Mouse (Mus musculus): Measurements from ENCODE around the gene Rhox3c. TPM values are rescaled to one million over a fixed set of nuclear protein-coding genes. Genes with fewer than 3 reads are reported as not detected.
"Not testable (repeated sequence)": the region's sequence is repeated elsewhere in the genome, so short reads cannot be mapped to it uniquely, and the experiment has no call there.

Gene Rhox3c
- not detected for total RNA-seq (2021)

GRCm38 (mm10) chrX:37458285-37458684 lies at the start of gene Rhox3c:
Rhox3c (plus strand) TSS chrX:37458585.
- DNase-seq: not testable (repeated sequence)

GRCm38 (mm10) chrX:37411767-37412166 lies 46.6 kb upstream of the Rhox3c start, which contains the start of gene Rhox2b:
Rhox2b (plus strand) TSS chrX:37412067.
- DNase-seq: not testable (repeated sequence)

GRCm38 (mm10) chrX:37432194-37432593 lies 26.2 kb upstream of the Rhox3c start, which contains the start of gene Rhox4b:
Rhox4b (plus strand) TSS chrX:37432494.
- DNase-seq: not testable (repeated sequence)

GRCm38 (mm10) chrX:37453380-37453779 lies 5.0 kb upstream of the Rhox3c start, which contains the start of gene Rhox2c:
Rhox2c (plus strand) TSS chrX:37453680.
- DNase-seq: not testable (repeated sequence)

- DNase-seq: not testable (repeated sequence)
Observed at GRCm38 (mm10) chrX:37480037-37480436, 21.7 kb downstream of the Rhox3c start, which contains the start of gene Rhox4c. Rhox4c (plus strand) TSS chrX:37480337.

GRCm38 (mm10) chrX:37514059-37514458 lies 55.7 kb downstream of the Rhox3c start, which contains the start of gene Rhox4d:
Rhox4d (plus strand) TSS chrX:37514359.
- not testable (repeated sequence) for DNase-seq

Other genes with a start within 250 kb of the Rhox3c start
- gene Gm9, start 247.5 kb upstream of the Rhox3c start, total RNA-seq (2021): not detected
- not detected for gene Rhox1, start 236.3 kb upstream of the Rhox3c start, total RNA-seq (2021)
- not detected for gene Rhox2a, start 213.6 kb upstream of the Rhox3c start, total RNA-seq (2021)
- gene Rhox3a, start 208.7 kb upstream of the Rhox3c start, total RNA-seq (2021): not detected
- gene Rhox4a, start 193.2 kb upstream of the Rhox3c start, total RNA-seq (2021): not detected
- not detected for gene Rhox3a2, start 78.6 kb upstream of the Rhox3c start, total RNA-seq (2021)
- gene Rhox4a2, start 67.7 kb upstream of the Rhox3c start, total RNA-seq (2021): not detected
- not detected for gene Rhox2b, start 46.5 kb upstream of the Rhox3c start, total RNA-seq (2021)
- gene Rhox4b, start 26.1 kb upstream of the Rhox3c start, total RNA-seq (2021): not detected
- not detected for gene Rhox2c, start 4.9 kb upstream of the Rhox3c start, total RNA-seq (2021)
- gene Rhox4c, start 21.8 kb downstream of the Rhox3c start, total RNA-seq (2021): not detected
- gene Rhox2d, start 34.8 kb downstream of the Rhox3c start, total RNA-seq (2021): not detected
- gene Rhox4d, start 55.8 kb downstream of the Rhox3c start, total RNA-seq (2021): not detected
- gene Rhox2e, start 71.9 kb downstream of the Rhox3c start, total RNA-seq (2021): not detected
- gene Rhox3e, start 83.4 kb downstream of the Rhox3c start, total RNA-seq (2021): not detected
- gene Rhox4e, start 98.8 kb downstream of the Rhox3c start, total RNA-seq (2021): not detected
- not detected for gene Rhox2f, start 112.8 kb downstream of the Rhox3c start, total RNA-seq (2021)
- gene Rhox3f, start 122.4 kb downstream of the Rhox3c start, total RNA-seq (2021): not detected
- not detected for gene Rhox4f, start 149.1 kb downstream of the Rhox3c start, total RNA-seq (2021)
- not detected for gene Rhox3g, start 170.0 kb downstream of the Rhox3c start, total RNA-seq (2021)
- gene Rhox2g, start 184.9 kb downstream of the Rhox3c start, total RNA-seq (2021): not detected
- not detected for gene Rhox4g, start 192.7 kb downstream of the Rhox3c start, total RNA-seq (2021)
- gene Rhox3h, start 210.2 kb downstream of the Rhox3c start, total RNA-seq (2021): not detected
- not detected for gene Rhox2h, start 214.7 kb downstream of the Rhox3c start, total RNA-seq (2021)

All from heart, postnatal 4 days (tissue).